Mouse (Mus musculus) lung, adult 2 months (tissue): ENCODE results near the gene Tekt3. TPM values are rescaled to one million over a fixed set of nuclear protein-coding genes. Genes with fewer than 3 reads are reported as not detected.
A peak's percentile ranks its signal among the peaks of the same experiment; 100 is the strongest.

Experiments
- DNase-seq: peaks from one replicate; pipeline ENCODE4 v3.0.0; 2022
- H3K4me1 ChIP-seq: fragments of 200-500 bp; 2 replicates; pipeline ENCODE4 v1.6.1; 2011; ENCODE audit warnings: low read length; ENCODE audit not compliant: control insufficient read depth, insufficient read depth
- H3K4me3 ChIP-seq: fragments of 200-500 bp; replicated peaks from 2 replicates; pipeline ENCODE3; 2011; ENCODE audit warnings: low read depth, mild to moderate bottlenecking, control low read depth, low read length; ENCODE audit errors: extremely low read depth
- CTCF ChIP-seq: fragments of 200-500 bp; IDR thresholded peaks from 2 replicates; pipeline ENCODE4 v1.5.1; 2011; ENCODE audit warnings: mild to moderate bottlenecking, low read length, control low read depth; ENCODE audit not compliant: insufficient read depth
- POLR2A ChIP-seq: fragments of 200-500 bp; IDR thresholded peaks from 2 replicates; pipeline ENCODE4 v1.6.1; 2011; ENCODE audit warnings: low read depth, mild to moderate bottlenecking, control low read depth, low read length, borderline replicate concordance; ENCODE audit errors: extremely low read depth
- WGBS: fragments of 180-500 bp; shearing (Covaris S2); methylation state at CpG from one replicate; pipeline ENCODE4 v1.1.7; 2018; 5-methylcytosine and 5-hydroxymethylcytosine counted together
- polyA plus RNA-seq: library from polyadenylated mRNA; depleted of rRNA; stranded (reverse); fragments of >200 nt; gene quantifications from 2 replicates; pipeline ENCODE4 v1.2.3, GENCODE M21; 2012

Gene Tekt3
- polyA plus RNA-seq, 1 experiment: 0.40 TPM

- Histone ChIP-seq H3K4me3 (no peak overlapping the region), H3K4me1 (peaks cover 9% of the 10 kb centered on the region)
- DNase-seq: no peak
- 96% methylated on average over 5 of the region's 5 CpGs for WGBS
- TF ChIP-seq POLR2A (no peak), CTCF (no peak)
These were observed 55.2 kb downstream of the Tekt3 start for GRCm38 (mm10) chr11:63116652-63117051.

DNA sequence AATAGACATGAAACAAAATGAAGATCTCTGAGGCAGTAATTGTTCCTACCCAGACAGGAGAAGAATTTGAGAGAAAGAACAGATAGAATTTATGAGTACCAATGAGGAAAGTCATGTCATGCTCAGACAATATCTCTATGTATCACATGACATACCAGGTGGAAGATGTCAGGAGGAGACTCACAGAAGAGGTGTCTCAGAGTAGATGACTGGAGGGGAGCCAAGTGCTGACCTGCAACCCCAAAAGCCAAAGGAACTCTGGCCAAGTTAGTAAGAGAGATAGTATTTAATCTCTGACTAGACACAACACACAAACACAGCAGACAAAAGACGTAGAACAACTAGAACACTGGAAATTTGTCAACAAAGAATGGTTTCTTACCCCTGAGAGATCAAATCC is 55.8 kb downstream of the Tekt3 start:
- Histone ChIP-seq H3K4me1 (peaks cover 9% of the 10 kb centered on the region), H3K4me3 (no peak overlapping the region)
- DNase-seq: no peak
- TF ChIP-seq CTCF: no peak
- TF ChIP-seq POLR2A: no peak
- WGBS: 72% methylated on average over 1 of the region's 1 CpGs

DNA sequence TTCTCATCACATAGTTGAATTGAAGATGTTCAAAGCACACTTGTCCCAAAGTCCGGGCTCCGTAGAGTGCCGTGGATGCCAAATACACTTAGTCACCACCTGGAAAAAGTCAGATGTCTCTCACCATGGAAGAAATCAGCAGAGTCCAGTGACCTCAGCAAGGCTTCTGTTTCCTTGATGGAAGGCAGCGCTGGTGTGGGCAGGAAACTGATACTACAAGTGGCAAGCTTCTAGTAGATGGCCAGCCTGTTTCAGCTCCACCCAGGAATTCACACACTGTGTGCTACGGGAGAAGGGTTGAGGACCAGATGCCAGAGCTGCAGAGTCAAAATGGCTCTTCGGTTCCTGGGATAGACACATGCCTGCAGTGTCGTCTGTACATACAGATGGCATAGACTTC is 58.3 kb downstream of the Tekt3 start:
- no peak for DNase-seq
- Histone ChIP-seq H3K4me1 (peaks cover 8% of the 10 kb centered on the region), H3K4me3 (no peak overlapping the region)
- TF ChIP-seq CTCF: no peak
- TF ChIP-seq POLR2A: no peak
- 61% methylated on average over 7 of the region's 7 CpGs for WGBS

- TF ChIP-seq CTCF (no peak), POLR2A (no peak)
- Histone ChIP-seq H3K4me3 (no peak overlapping the region), H3K4me1 (peaks cover 2% of the 10 kb centered on the region)
- DNase-seq: no peak
- WGBS: 58% methylated on average over 2 of the region's 2 CpGs
These were observed 60.8 kb downstream of the Tekt3 start for GRCm38 (mm10) chr11:63122249-63122648.

GRCm38 (mm10) chr11:63122776-63123350 is 61.4 kb downstream of the Tekt3 start:
- no peak for TF ChIP-seq CTCF
- TF ChIP-seq POLR2A: no peak
- 50% methylated on average over 4 of the region's 4 CpGs for WGBS
- Histone ChIP-seq H3K4me1 (peaks cover 2% of the 10 kb centered on the region; the same call in 1 of the 2 replicates), H3K4me3 (no peak overlapping the region)
- no peak for DNase-seq

DNA sequence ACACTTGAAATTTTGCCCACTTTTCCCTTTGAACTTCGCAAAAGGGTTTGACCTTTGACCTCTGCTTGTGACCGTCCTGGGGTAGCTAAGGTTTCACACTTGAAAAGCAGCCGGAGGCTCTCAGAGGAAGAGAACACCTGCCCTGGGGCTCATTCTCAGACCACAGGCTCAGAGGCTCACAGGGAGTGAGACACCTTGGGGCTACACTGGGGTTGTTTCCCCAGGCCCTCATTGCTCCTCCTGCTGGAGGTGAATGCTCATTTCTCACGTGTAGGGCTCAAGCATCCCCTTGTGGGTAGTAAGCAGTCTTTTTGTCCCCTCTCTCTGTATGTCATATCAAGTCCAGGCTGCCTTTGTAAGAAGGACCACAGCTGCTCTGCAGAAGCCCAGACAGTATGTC is 62.9 kb downstream of the Tekt3 start:
- no peak for DNase-seq
- Histone ChIP-seq H3K4me3 (no peak overlapping the region), H3K4me1 (peaks cover 4% of the 10 kb centered on the region; the same call in 1 of the 2 replicates)
- WGBS: 36% methylated on average over 4 of the region's 4 CpGs
- no peak for TF ChIP-seq CTCF
- no peak for TF ChIP-seq POLR2A

DNA sequence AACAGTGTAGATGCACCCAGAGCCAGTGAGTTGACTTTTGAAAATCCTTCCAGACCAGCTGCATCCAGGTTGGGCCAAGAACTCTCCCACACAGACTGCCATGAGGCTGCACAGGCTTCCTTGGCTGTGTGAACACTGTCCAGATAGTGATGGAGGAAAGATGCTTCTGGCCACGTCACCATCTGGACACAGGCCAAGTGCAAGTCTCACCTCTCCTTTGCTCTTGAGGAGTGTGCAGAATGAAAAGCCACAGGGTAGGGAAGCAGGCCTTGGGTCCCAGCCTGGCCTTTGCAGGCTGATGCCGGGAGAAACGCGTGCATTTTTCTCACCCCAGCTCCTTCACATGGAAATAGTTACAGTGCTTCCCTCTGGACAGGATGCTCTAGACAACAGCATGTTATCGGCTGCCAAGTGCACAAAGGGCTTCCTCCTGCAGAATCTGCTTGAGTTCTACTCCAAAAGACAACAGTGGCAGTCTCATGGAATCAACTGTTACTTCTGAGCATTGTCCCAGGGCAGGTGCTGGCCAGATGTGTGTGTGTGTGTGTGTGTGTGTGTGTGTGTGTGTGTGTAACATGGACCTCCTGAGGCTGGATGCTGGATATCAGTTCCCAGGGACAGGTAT is 64.5 kb downstream of the Tekt3 start:
- no peak for DNase-seq
- Histone ChIP-seq H3K4me1 (peaks cover 10% of the 10 kb centered on the region; the same call in 1 of the 2 replicates), H3K4me3 (no peak overlapping the region)
- WGBS: 32% methylated on average over 5 of the region's 5 CpGs
- TF ChIP-seq CTCF (no peak), POLR2A (no peak)

GRCm38 (mm10) chr11:63126976-63127375 is 65.5 kb downstream of the Tekt3 start:
- TF ChIP-seq CTCF: no peak
- TF ChIP-seq POLR2A: no peak
- H3K4me1 ChIP-seq: peaks cover 10% of the 10 kb centered on the region; the same call in 1 of the 2 replicates
- H3K4me3 ChIP-seq: no peak overlapping the region
- 85% methylated on average over 8 of the region's 8 CpGs for WGBS
- DNase-seq: no peak

DNA sequence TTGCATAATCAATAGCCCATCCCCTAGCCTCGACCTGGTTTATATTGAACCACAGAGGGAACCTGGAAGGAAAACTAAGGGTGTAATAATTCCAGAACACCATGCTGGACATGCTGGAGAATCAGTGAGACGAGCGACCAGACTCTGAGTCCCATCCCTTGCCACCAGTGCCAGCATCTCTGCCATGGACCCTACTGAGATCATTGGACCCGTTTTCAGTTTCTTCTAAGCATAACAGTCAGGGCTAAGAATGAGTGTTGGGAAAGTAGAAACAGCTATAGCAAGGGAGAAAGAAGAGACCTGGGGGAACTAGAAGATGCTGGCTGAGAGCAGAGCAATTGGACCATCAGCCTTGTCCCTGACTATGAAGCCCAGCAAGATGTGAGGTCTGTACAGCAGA is 66.1 kb downstream of the Tekt3 start:
- TF ChIP-seq POLR2A (no peak), CTCF (no peak)
- peaks cover 10% of the 10 kb centered on the region; the same call in 1 of the 2 replicates for H3K4me1 ChIP-seq
- WGBS: 85% methylated on average over 4 of the region's 4 CpGs
- H3K4me3 ChIP-seq: no peak overlapping the region
- DNase-seq: no peak

DNA sequence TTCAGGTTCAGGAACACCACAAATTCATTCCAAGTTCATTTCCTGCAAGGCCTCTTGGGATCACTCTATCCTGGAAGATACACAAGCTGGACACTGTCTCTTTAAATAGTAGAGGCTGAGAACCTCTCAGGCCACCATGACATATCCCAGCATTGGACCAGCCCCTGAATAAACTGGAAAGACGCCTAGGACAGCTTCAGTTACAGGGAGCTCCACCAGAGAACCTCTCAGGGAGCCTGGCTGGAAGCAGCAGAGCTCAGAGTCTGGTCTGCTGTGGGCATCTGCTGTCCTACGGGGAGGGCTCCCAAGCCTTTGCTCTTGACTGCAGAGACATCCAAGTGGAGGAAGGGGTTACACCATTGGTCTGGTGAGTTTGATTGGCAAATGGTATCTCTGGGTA is 67.3 kb downstream of the Tekt3 start, which contains the start of gene Pmp22:
Gene Pmp22, plus strand, starts transcription at position 199 of the 400 bp plus-strand sequence.
- Histone ChIP-seq H3K4me1 (peaks cover 10% of the 10 kb centered on the region; the same call in 1 of the 2 replicates), H3K4me3 (peak within 1 kb of the TSS; percentile 33)
- 63% methylated on average over 2 of the region's 2 CpGs for WGBS
- no peak for TF ChIP-seq CTCF
- TF ChIP-seq POLR2A: peak; percentile 28; the same call in 1 of the 2 replicates
- no peak for DNase-seq
